Mouse (Mus musculus) liver, adult 2 months (tissue): ENCODE results near the gene Bag3. TPM values are rescaled to one million over a fixed set of nuclear protein-coding genes. Genes with fewer than 3 reads are reported as not detected.

ENCODE experiments used
- DNase-seq: peaks from one replicate; pipeline ENCODE4 v3.0.0-alpha.2; 2011; ENCODE audit warnings: low read depth, low spot score; ENCODE audit errors: extremely low read depth
- H3K27ac ChIP-seq: fragments of 200-500 bp; replicated peaks from 2 replicates; pipeline ENCODE4 v1.5.1; 2012; ENCODE audit warnings: low read depth, mild to moderate bottlenecking, control low read depth, inconsistent platforms, low read length; ENCODE audit not compliant: insufficient read depth
- H3K27me3 ChIP-seq: fragments of 200-500 bp; 2 replicates; pipeline ENCODE4 v1.6.1; 2012; ENCODE audit warnings: mild to moderate bottlenecking, moderate library complexity, low read length, inconsistent platforms; ENCODE audit not compliant: control insufficient read depth, insufficient read depth
- H3K36me3 ChIP-seq: fragments of 200-500 bp; 2 replicates; pipeline ENCODE4 v1.6.1; 2012; ENCODE audit warnings: low read length, inconsistent platforms; ENCODE audit not compliant: control insufficient read depth, insufficient read depth
- H3K4me1 ChIP-seq: fragments of 200-500 bp; 2 replicates; pipeline ENCODE4 v1.6.1; 2011; ENCODE audit warnings: low read length; ENCODE audit not compliant: control insufficient read depth, insufficient read depth
- H3K4me3 ChIP-seq: fragments of 200-500 bp; 2 replicates; pipeline ENCODE4 v1.5.1; 2011; ENCODE audit warnings: low read depth, mild to moderate bottlenecking, control low read depth, low read length, moderate library complexity; ENCODE audit not compliant: insufficient read depth
- H3K79me2 ChIP-seq: fragments of 200-500 bp; 2 replicates; pipeline ENCODE4 v1.6.1; 2012; ENCODE audit warnings: inconsistent platforms, mild to moderate bottlenecking, low read length, moderate library complexity; ENCODE audit not compliant: control insufficient read depth, insufficient read depth
- H3K9ac ChIP-seq: fragments of 200-500 bp; 2 replicates; pipeline ENCODE4 v1.6.1; 2012; ENCODE audit warnings: low read depth, mild to moderate bottlenecking, control low read depth, inconsistent platforms, low read length
- CTCF ChIP-seq: fragments of 200-500 bp; IDR thresholded peaks from 2 replicates; pipeline ENCODE4 v1.5.1; 2011; ENCODE audit warnings: low read depth, low read length, control low read depth
- POLR2A ChIP-seq: fragments of 200-500 bp; IDR thresholded peaks from 2 replicates; pipeline ENCODE4 v1.6.1; 2011; ENCODE audit warnings: low read length, control low read depth; ENCODE audit not compliant: insufficient read depth; ENCODE audit errors: extremely low read depth
- WGBS: fragments of 180-500 bp; shearing (Covaris S2); methylation state at CpG from one replicate; pipeline ENCODE4 v1.1.7; 2018; 5-methylcytosine and 5-hydroxymethylcytosine counted together
- polyA plus RNA-seq: library from polyadenylated mRNA; depleted of rRNA; stranded (reverse); fragments of >200 nt; gene quantifications from 2 replicates; pipeline ENCODE4 v1.2.3, GENCODE M21; 2012
- total RNA-seq: library from RNA; depleted of rRNA; stranded (reverse); fragments of >200 nt; gene quantifications from 2 replicates; pipeline ENCODE4 v1.2.3, GENCODE M21; 2014

Bag3 gene
- total and polyA plus RNA-seq, 2 experiments: 3.4 to 30.3 TPM

GRCm38 (mm10) chr7:128572030-128572429 is 48.6 kb downstream of the Bag3 start:
- TF ChIP-seq CTCF (no peak), POLR2A (no peak)
- Histone ChIP-seq H3K36me3 (no peaks in the 10 kb centered on the region), H3K79me2 (no peaks in the 10 kb centered on the region), H3K4me3 (no peak overlapping the region), H3K27me3 (no peaks in the 10 kb centered on the region), H3K27ac (no peak overlapping the region), H3K4me1 (no peaks in the 10 kb centered on the region), H3K9ac (no peak overlapping the region)
- no peak for DNase-seq
- 95% methylated on average over 4 of the region's 4 CpGs for WGBS

- Histone ChIP-seq H3K79me2 (no peaks in the 10 kb centered on the region), H3K4me3 (no peak overlapping the region), H3K36me3 (no peaks in the 10 kb centered on the region), H3K4me1 (no peaks in the 10 kb centered on the region), H3K27ac (no peak overlapping the region), H3K9ac (no peak overlapping the region), H3K27me3 (no peaks in the 10 kb centered on the region)
- WGBS: 90% methylated on average over 5 of the region's 5 CpGs
- DNase-seq: no peak
- TF ChIP-seq CTCF: no peak
Measured at GRCm38 (mm10) chr7:128575211-128575610, 51.8 kb downstream of the Bag3 start.

GRCm38 (mm10) chr7:128575794-128576193 is 52.4 kb downstream of the Bag3 start:
- Histone ChIP-seq H3K27me3 (no peaks in the 10 kb centered on the region), H3K9ac (no peak overlapping the region), H3K4me3 (no peak overlapping the region), H3K27ac (no peak overlapping the region), H3K4me1 (no peaks in the 10 kb centered on the region), H3K79me2 (no peaks in the 10 kb centered on the region), H3K36me3 (no peaks in the 10 kb centered on the region)
- no peak for TF ChIP-seq POLR2A
- no peak for TF ChIP-seq CTCF
- 86% methylated on average over 2 of the region's 2 CpGs for whole genome bisulfite sequencing
- DNase-seq: no peak

GRCm38 (mm10) chr7:128577607-128578006 is 54.2 kb downstream of the Bag3 start:
- no peak overlapping the region for H3K9ac ChIP-seq
- no peak for DNase-seq
- no peaks in the 10 kb centered on the region for H3K36me3 ChIP-seq
- 71% methylated on average over 1 of the region's 1 CpGs for WGBS
- no peaks in the 10 kb centered on the region for H3K27me3 ChIP-seq
- H3K4me3 ChIP-seq: no peak overlapping the region
- no peaks in the 10 kb centered on the region for H3K4me1 ChIP-seq
- H3K79me2 ChIP-seq: no peaks in the 10 kb centered on the region
- H3K27ac ChIP-seq: no peak overlapping the region
- no peak for TF ChIP-seq POLR2A
- no peak for TF ChIP-seq CTCF

- no peak overlapping the region for H3K27ac ChIP-seq
- H3K36me3 ChIP-seq: no peaks in the 10 kb centered on the region
- WGBS: 93% methylated on average over 10 of the region's 10 CpGs
- TF ChIP-seq CTCF (no peak), POLR2A (no peak)
- H3K9ac ChIP-seq: no peak overlapping the region
- H3K27me3 ChIP-seq: no peaks in the 10 kb centered on the region
- no peaks in the 10 kb centered on the region for H3K79me2 ChIP-seq
- no peak for DNase-seq
- no peak overlapping the region for H3K4me3 ChIP-seq
- no peaks in the 10 kb centered on the region for H3K4me1 ChIP-seq
Measured at GRCm38 (mm10) chr7:128578199-128578945, 55.0 kb downstream of the Bag3 start.

GRCm38 (mm10) chr7:128579381-128579780 is 56.0 kb downstream of the Bag3 start:
- no peaks in the 10 kb centered on the region for H3K79me2 ChIP-seq
- WGBS: 81% methylated on average over 2 of the region's 2 CpGs
- DNase-seq: no peak
- no peaks in the 10 kb centered on the region for H3K27me3 ChIP-seq
- H3K4me1 ChIP-seq: no peaks in the 10 kb centered on the region
- no peak overlapping the region for H3K4me3 ChIP-seq
- H3K36me3 ChIP-seq: no peaks in the 10 kb centered on the region
- no peak for TF ChIP-seq CTCF
- no peak for TF ChIP-seq POLR2A
- no peak overlapping the region for H3K27ac ChIP-seq
- no peak overlapping the region for H3K9ac ChIP-seq
